Mouse (Mus musculus): ENCODE data around the gene Prtn3.
"Not testable (repeated sequence)": the region's sequence is repeated elsewhere in the genome, so short reads cannot be mapped to it uniquely, and the experiment has no call there.

Gene Prtn3

DNA sequence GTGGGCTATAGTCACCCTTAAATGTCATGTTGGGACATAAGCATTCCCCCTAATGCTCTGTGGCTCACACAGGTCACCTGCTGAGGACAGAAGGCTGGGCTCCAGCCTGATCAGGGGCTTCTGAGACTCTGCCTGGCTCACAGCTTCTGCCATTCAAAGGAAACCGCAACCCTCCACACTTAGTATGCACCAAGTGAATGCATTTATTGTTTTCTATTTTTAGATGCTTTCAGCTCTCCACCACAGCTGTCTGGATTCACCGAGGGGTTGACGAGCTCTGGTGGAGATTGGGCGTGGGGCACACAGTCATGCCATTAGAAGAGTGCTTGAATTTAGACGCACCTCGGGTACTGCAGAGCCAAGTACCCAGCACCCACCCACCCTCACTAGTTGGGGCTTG, 963 bp upstream of the Prtn3 start:
- in situ Hi-C loops (cut with MboI; ENCODE audit: low sequenced_read_pairs), result no loop called here

DNA sequence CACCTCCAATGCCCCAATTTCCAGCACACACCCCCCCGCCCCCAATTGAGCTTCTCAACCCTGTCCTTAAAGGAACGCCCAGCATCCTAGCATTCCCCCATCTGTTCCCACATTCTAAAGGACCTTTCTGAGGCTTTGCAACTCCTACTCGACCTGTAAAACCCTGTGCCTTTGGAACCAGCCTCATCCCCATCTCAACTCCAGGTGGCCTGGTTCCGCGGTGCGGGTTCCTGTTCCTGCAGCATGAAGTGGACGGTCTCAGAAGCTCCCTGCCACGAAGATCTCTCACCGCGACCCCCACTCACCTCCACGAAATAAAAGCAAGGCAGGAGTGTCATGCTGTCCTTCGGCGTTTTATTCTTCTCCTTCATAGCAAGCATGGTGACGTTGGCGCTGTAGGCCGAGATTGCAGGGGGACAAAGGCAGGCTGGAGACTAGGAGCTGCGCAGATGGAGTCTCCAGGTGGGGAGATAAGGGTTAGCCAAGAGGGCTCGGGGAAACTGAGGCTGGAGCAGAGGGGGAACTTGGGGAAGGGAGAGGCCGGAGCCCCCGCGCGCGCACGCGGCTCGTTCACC, 474 bp upstream of the Prtn3 start:
- in situ Hi-C loops (cut with MboI; ENCODE audit: low sequenced_read_pairs), result no loop called here

DNA sequence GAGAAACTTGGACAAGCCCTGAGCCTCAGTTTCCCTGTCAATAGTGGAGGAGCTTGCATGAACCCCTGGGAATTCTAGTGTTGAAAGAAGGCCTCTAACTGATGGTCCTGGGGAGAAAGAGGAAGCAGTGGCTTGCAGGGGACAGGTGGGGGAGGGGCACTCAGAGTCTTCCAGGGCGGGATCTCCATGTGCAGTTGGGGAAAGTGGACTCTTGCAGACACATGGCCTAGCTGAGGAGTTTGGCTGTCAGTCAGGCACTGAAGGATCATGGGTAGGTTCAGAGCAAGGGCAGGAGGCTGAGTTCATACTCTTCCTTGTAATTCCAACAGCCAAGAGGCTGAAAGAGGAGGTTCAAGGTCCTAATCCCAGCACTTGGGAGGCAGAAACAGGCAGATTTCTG, 2.9 kb downstream of the Prtn3 start:
- in situ Hi-C loops (cut with MboI; ENCODE audit: low sequenced_read_pairs), result no loop called here

DNA sequence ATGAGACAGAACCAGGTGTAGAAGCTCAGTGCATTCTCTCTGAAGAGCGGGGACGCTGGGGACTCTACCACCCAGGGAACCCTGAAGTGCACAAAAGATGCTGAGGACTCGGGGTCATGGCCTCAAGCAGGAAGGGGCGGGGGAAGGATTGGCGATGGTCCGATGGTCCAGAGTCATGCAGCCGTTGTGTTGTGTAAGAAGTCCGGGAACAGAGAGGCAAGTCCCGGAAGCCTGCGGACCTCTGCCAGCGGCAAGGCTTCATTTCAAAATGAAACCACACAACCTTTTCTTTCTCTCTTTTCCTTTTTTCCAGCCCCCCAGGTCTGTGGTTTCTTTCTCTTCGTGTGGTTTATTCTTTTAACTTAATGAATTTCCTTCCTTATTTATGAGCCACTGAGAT, 3.5 kb downstream of the Prtn3 start:
- in situ Hi-C loops (cut with MboI; ENCODE audit: low sequenced_read_pairs), result no loop called here

DNA sequence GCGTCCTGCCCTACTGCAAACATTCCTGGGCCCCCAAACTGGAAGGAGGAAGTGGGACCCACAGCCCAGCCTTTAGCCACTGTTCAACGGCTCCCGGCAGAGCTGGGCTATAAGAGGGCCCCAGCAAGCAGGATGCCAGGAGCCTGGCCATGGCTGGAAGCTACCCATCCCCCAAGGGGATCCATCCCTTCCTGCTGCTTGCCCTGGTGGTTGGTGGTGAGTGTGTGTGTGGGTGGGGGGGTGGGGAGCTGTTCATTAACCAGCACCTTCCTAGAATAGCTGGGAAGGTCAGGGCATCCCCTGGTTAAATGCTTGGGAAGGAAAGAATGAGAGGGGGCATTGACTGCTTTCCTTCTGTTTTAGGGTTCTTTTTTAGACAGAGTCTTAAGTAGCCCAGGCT, 5.3 kb downstream of the Prtn3 start:
- in situ Hi-C loops (cut with MboI; ENCODE audit: low sequenced_read_pairs), result no loop called here

DNA sequence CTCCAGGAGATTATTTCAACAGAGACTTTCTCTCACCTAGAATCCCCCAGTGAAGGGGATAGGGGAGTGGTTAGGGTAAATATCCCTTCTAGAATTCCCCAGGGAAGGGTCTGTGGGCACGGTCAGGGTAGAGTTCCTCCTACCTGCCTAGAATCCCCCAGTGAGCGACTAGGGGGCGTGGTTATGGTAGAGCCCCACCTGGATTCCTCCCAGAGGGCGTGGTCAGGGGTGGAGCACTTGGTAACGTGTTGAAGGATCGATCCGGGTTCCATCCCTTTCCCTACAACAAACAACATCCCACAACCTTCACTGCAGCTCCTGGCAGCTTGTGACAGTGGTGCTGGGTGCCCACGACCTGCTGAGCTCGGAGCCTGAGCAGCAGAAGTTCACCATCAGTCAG, 6.4 kb downstream of the Prtn3 start:
- in situ Hi-C loops (cut with MboI; ENCODE audit: low sequenced_read_pairs), result no loop called here

DNA sequence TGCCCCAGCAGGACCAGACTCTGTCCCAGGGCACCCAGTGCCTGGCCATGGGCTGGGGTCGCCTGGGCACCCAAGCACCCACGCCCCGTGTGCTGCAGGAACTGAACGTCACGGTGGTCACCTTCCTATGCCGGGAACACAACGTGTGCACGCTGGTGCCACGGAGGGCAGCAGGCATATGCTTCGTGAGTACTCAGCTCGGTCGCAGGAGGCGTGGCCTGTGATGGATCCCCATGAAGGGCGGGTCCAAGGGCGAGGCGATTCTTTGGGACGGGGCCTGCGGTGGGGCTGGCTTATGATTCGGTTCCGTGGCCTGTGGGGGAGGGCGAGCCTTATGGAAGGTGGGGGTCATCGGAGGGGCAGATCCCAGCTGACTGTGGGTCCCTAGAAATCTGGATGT, 7.7 kb downstream of the Prtn3 start:
- in situ Hi-C loops (cut with MboI; ENCODE audit: low sequenced_read_pairs), result no loop called here

- in situ Hi-C loops (cut with MboI; ENCODE audit: low sequenced_read_pairs), result no loop called here
Observed at GRCm38 (mm10) chr10:79883297-79884084, 9.2 kb downstream of the Prtn3 start.

DNA sequence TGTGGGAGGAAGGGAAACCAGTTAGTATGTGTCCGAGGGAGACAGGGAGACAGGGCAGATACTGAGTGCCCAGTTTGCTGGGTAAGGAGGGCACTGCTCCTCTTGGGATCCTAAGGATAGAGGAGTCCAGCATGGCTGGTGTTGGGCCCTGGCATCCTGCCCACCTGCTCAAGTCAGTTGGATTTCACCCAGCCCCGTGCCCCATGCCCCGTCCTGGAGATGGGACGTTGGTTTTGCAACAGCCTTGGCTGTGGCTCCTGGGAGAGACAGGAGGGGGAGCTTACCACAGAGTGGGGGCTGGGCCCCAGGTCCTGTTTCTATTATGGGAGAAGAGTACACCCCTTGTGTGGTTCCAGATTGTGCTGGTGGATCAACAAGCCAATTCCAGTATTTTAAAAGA, 10.2 kb downstream of the Prtn3 start:
- in situ Hi-C loops (cut with MboI; ENCODE audit: low sequenced_read_pairs), result no loop called here

DNA sequence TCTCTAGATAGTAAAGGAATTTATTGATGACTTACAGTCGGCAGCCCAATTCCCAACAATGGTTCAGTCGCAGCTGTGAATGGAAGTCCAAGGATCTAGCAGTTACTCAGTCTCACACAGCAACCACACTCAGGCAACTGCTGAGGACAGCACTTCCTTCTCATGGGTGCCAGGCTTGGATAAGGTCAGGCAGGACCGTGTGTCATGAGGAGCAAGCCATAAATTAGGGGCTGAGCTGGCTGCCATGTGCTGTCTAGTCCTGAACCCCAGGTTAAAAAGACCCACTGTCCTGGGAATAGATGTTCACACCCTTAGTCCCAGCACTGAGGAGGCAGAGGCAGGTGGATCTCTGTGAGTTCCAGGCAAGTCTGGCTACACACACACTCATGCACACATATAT, 10.7 kb downstream of the Prtn3 start:
- in situ Hi-C loops (cut with MboI; ENCODE audit: low sequenced_read_pairs), result not testable (repeated sequence)

- in situ Hi-C loops (cut with MboI; ENCODE audit: low sequenced_read_pairs), result no loop called here
Observed at GRCm38 (mm10) chr10:79886054-79886453, 11.8 kb downstream of the Prtn3 start, which contains the start of gene Elane. Gene Elane (plus strand): TSS chr10:79886247.

- in situ Hi-C loops (cut with MboI; ENCODE audit: low sequenced_read_pairs), result no loop called here
Observed at GRCm38 (mm10) chr10:79886611-79887010, 12.3 kb downstream of the Prtn3 start.

DNA sequence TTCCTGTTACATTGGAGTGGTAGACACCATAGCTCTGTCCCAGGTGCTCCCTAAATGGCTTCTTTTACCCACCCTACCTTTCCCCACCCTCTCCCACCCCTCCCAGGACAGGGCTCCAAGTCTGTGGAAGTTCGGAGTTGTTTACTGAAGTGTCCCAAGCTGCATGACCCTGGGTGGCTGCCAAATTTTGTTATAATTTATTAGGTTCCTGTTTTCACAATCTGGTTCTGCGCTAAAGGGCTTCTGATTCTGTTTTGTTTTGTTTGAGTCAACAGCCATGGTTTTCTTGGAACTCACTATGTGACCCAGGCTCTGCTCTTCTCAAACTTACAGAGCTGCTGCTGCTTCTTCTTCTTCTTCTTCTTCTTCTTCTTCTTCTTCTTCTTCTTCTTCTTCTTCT, 15.1 kb downstream of the Prtn3 start:
- in situ Hi-C loops (cut with MboI; ENCODE audit: low sequenced_read_pairs), result no loop called here

DNA sequence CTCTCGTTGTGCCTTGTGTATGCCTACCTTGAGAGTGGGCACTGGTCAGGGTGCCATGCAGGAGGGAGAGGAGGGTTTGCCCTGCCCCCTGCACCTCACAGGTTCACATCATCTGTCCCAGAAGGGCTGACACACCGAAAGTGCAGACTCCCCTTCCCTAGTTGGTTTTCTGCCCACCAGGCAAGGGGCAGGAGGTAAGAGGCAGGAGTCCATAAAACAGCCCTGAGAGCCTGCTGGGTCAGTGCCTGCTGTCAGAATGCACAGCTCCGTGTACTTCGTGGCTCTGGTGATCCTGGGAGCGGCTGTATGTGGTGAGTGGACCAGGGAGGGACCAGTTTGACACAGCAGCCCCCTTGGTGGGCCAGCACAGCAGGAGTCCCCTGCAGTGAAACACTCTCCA, 16.4 kb downstream of the Prtn3 start, which contains the start of gene Cfd:
Gene Cfd, plus strand, starts transcription at position 184 of the 400 bp plus-strand sequence.
- in situ Hi-C loops (cut with MboI; ENCODE audit: low sequenced_read_pairs), result no loop called here

DNA sequence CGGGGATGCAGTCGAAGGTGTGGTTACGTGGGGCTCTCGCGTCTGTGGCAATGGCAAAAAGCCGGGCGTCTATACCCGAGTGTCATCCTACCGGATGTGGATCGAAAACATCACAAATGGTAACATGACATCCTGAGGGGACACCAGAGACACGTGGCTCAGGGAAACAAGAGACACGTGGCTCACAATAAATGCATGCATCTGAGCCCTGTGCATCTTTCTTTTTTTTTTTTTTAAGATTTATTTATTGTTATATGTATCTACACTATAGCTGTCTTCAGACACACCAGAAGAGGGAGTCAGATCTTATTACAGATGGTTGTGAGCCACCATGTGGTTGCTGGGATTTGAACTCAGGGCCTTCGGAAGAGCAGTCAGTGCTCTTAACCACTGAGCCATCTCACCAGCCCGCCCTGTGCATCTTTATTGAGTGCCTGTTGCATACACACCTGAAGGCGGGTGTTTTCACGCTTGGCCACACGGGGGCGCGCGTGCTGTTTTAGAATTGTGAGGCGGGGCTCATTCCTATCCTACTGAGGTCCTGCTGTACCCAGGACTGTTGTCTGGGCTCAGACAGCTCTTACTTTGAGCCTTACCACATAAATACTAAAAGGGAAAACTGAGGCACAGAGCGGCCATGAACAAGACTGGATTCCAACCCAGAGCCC, 18.3 kb downstream of the Prtn3 start:
- in situ Hi-C loops (cut with MboI; ENCODE audit: low sequenced_read_pairs), result not testable (repeated sequence)

DNA sequence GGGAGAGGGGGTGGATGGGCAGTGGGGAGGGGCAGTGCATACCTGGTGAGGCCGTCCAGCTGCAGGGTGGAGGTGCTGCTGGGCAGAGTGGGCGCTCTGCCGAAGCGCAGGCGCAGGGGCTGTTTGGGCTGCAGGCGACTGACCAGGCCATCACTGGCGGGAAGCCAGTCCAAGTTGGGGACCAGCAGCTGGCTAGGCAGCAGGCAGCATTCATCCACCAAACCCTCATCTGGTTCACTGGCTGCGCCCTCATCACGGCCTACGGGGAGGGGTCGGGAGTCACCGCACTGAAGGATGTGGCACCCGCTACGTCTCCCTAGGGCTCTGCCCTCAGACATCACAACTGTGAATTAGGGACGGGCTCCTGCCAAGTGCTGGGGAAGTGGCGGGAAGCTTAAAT, 22.0 kb downstream of the Prtn3 start:
- in situ Hi-C loops (cut with MboI; ENCODE audit: low sequenced_read_pairs), result no loop called here

- in situ Hi-C loops (cut with MboI; ENCODE audit: low sequenced_read_pairs), result no loop called here
Observed at GRCm38 (mm10) chr10:79896814-79897213, 22.5 kb downstream of the Prtn3 start.

- in situ Hi-C loops (cut with MboI; ENCODE audit: low sequenced_read_pairs), result no loop called here
Observed at GRCm38 (mm10) chr10:79897316-79898245, 23.3 kb downstream of the Prtn3 start.

DNA sequence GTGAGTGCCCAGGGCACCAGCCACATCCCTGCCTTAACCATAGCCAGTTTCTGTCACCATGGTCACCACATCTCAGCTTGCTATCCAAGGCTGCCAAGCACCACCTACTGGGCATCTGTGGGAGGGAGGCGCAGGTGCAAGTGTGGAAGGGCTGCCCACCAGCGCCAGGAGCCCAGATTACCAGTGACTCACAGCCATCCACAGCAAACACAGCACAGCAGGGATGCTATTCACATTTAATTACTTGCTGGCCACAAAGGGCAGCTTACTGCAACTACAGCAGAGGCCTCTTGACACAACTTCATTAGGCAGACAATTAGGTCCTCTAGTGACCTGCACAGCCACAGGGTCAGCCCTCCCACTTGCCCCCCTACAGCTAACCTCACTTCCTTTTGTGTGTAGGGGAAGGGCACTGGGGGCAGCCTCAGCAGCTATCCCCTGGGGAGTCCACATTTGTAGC, 26.7 kb downstream of the Prtn3 start:
- in situ Hi-C loops (cut with MboI; ENCODE audit: low sequenced_read_pairs), result no loop called here

GRCm38 (mm10) chr10:79906712-79907111, 32.4 kb downstream of the Prtn3 start:
- in situ Hi-C loops (cut with MboI; ENCODE audit: low sequenced_read_pairs), result no loop called here

- in situ Hi-C loops (cut with MboI; ENCODE audit: low sequenced_read_pairs), result no loop called here
Observed at GRCm38 (mm10) chr10:79907415-79907814, 33.1 kb downstream of the Prtn3 start.
